Comparison of ENCODE assay signal across 1 mouse cellular context in the genomic region with DNA sequence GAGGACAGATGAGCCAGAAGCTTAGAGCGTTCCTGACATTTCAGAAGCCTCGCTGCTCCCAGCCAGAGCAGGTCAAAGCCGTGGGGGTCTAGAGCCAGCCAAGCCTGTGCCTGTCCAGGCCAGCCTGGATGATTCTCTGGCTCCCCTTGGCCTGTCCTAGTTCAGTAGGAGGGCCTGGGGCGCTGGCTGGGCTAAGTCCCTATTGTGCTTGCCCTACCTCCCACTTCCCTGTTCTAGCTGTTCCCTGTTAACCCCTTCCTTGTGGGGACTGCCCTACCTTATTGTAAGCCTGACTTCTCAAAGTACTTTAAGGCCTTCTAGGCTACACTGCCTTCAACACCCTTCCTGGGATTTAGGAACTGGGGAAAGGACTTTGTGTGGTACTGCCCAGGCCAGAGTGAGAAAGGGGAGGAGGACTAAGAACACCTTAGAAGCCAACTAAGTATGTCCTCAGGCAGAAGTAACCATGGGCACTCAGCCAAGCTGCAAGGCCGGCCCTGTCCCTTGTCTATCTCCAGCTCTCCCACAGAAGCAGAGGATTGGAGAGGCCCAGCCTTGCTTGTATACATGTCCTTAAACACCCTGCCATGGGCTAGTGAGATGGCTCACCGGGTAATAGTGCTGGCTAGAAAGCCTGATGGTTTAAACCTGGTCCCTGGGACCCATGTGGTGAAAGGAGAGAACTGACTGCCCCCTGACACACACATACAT.
TF ChIP-seq lines count a peak whose summit lies in the region.

No protein-coding gene starts in this region.

TF ChIP-seq in MEL, 35 proteins besides CTCF, POLR2A, EP300 and RAD21 (continued from another document):
- TF ChIP-seq MAFK (IDR thresholded peaks at IDR 0.05; ENCODE audit: borderline replicate concordance, low read depth, low read length) (no peak), USF1 (IDR thresholded peaks at IDR 0.05; ENCODE audit: low read depth, low read length) (no peak), MYC (IDR thresholded peaks at IDR 0.05; ENCODE audit: low read depth, low read length) (no peak), ZKSCAN1 (IDR thresholded peaks at IDR 0.05; ENCODE audit: low read depth, low read length) (no peak), JUND (IDR thresholded peaks at IDR 0.05; ENCODE audit: low read depth, low read length) (no peak)
